17 mouse cellular contexts compared by ENCODE assay signal in genomic region chr14:41198037-41198730, GRCm38 (mm10). TPM values are rescaled to one million over a fixed set of nuclear protein-coding genes. Genes with fewer than 3 reads are reported as not detected.
DNase-seq lines count a peak whose midpoint lies in the region; ATAC-seq and TF ChIP-seq lines count a peak whose summit lies in the region.
"Had no signal": no experiment of that assay in that cellular context is flagged by ENCODE, and none has a peak within 500 bp of the region (broad histone marks: within the 10 kb centered on the region; RNA-seq: fewer than 3 reads in every experiment).

No protein-coding gene starts in this region.

- WGBS in kidney, embryonic 16.5 days = 50% methylated on average over 6 of the region's 6 CpGs
- WGBS in kidney, embryonic 15.5 days = 46% methylated on average over 6 of the region's 6 CpGs
- 45% methylated on average over 6 of the region's 6 CpGs for WGBS in stomach, embryonic 14.5 days
- whole genome bisulfite sequencing in stomach, postnatal 0 days = 44% methylated on average over 6 of the region's 6 CpGs
- 18% methylated on average over 6 of the region's 6 CpGs for WGBS in heart, embryonic 15.5 days
- WGBS in stomach, embryonic 16.5 days = 44% methylated on average over 6 of the region's 6 CpGs

- DNase-seq in stomach, postnatal 0 days (ENCODE audit: low spot score) = no peak
- no peak for DNase-seq in left cerebral cortex, postnatal 36 days (ENCODE audit: low spot score in 2 of 2)
- DNase-seq in yolk sac, embryonic 10.5 days (ENCODE audit: low spot score) = no peak
- DNase-seq: forebrain, postnatal 0 days; gastrocnemius, postnatal 36 days; kidney, adult 2 months; layer of hippocampus, adult 9-11 months had no signal

- no peak for TF ChIP-seq EP300 in stomach, postnatal 0 days (optimal IDR thresholded peaks at IDR 0.05)

- H3K9me3 ChIP-seq in kidney, embryonic 16.5 days (ENCODE audit: low read length) = no peaks in the 10 kb centered on the region
- no peaks in the 10 kb centered on the region for H3K9me3 ChIP-seq in kidney, embryonic 15.5 days (replicated peaks)
- H3K9me3 ChIP-seq in stomach, embryonic 14.5 days (ENCODE audit: control insufficient read depth, low read depth, low read length) = no peaks in the 10 kb centered on the region; the same call in 1 of the 2 replicates
- no peaks in the 10 kb centered on the region for H3K9me3 ChIP-seq in stomach, postnatal 0 days (ENCODE audit: control insufficient read depth, low read length)
- no peaks in the 10 kb centered on the region for H3K9me3 ChIP-seq in heart, embryonic 15.5 days (replicated peaks)
- H3K9me3 ChIP-seq in stomach, embryonic 16.5 days (replicated peaks; ENCODE audit: control insufficient read depth, low read length) = no peaks in the 10 kb centered on the region
- H3K9me3 ChIP-seq: hindbrain, embryonic 15.5 days had no signal

- peak; percentile 23; the same call in 1 of the 2 replicates for ATAC-seq in kidney, embryonic 16.5 days (ENCODE audit: low FRiP score, low TSS enrichment)
- no peak for ATAC-seq in kidney, embryonic 15.5 days (replicated peaks; ENCODE audit: low FRiP score)
- no peak for ATAC-seq in stomach, embryonic 14.5 days (ENCODE audit: insufficient number of reproducible peaks, insufficient read depth, low FRiP score, low read depth)
- ATAC-seq in stomach, postnatal 0 days (ENCODE audit: low FRiP score, low TSS enrichment) = no peak; the same call in 1 of the 2 replicates
- peak; percentile 79 for ATAC-seq in heart, embryonic 15.5 days (replicated peaks; ENCODE audit: insufficient number of reproducible peaks, insufficient read depth, low FRiP score, low read depth)
- ATAC-seq in stomach, embryonic 16.5 days (ENCODE audit: insufficient read depth, low FRiP score) = peak; percentile 66; the same call in 1 of the 2 replicates
- ATAC-seq: CD4-positive, CD25-positive, alpha-beta regulatory T cell, adult 4 months; forebrain, postnatal 0 days had no signal

- no peak for TF ChIP-seq CTCF in stomach, postnatal 0 days (IDR thresholded peaks at IDR 0.05; ENCODE audit: low read depth)

- H3K4me2 ChIP-seq in kidney, embryonic 16.5 days (replicated peaks; ENCODE audit: low read depth, low read length) = no peak overlapping the region
- H3K4me2 ChIP-seq in kidney, embryonic 15.5 days = no peak overlapping the region
- no peak overlapping the region for H3K4me2 ChIP-seq in stomach, embryonic 14.5 days (replicated peaks; ENCODE audit: low read depth, low read length)
- H3K4me2 ChIP-seq in stomach, postnatal 0 days (replicated peaks; ENCODE audit: low read depth) = no peak overlapping the region
- no peak overlapping the region for H3K4me2 ChIP-seq in heart, embryonic 15.5 days
- H3K4me2 ChIP-seq in stomach, embryonic 16.5 days (ENCODE audit: low read depth, low read length) = no peak overlapping the region
- H3K4me2 ChIP-seq: hindbrain, embryonic 15.5 days had no signal

- intact Hi-C loops in left cerebral cortex, postnatal 36 days (cut with DNase I) = no loop called here

- H3K9ac ChIP-seq in kidney, embryonic 16.5 days (replicated peaks; ENCODE audit: low read length) = no peak overlapping the region
- no peak overlapping the region for H3K9ac ChIP-seq in kidney, embryonic 15.5 days
- no peak overlapping the region for H3K9ac ChIP-seq in stomach, embryonic 14.5 days (replicated peaks; ENCODE audit: low read depth, low read length)
- H3K9ac ChIP-seq in stomach, postnatal 0 days (ENCODE audit: low read length) = no peak overlapping the region
- no peak overlapping the region for H3K9ac ChIP-seq in heart, embryonic 15.5 days
- no peak overlapping the region for H3K9ac ChIP-seq in stomach, embryonic 16.5 days (ENCODE audit: low read length)
- H3K9ac ChIP-seq: forebrain, postnatal 0 days; hindbrain, embryonic 15.5 days had no signal

- H3K36me3 ChIP-seq in kidney, embryonic 16.5 days (ENCODE audit: insufficient read depth, low read length) = no peaks in the 10 kb centered on the region
- H3K36me3 ChIP-seq in kidney, embryonic 15.5 days = no peaks in the 10 kb centered on the region
- no peaks in the 10 kb centered on the region for H3K36me3 ChIP-seq in stomach, embryonic 14.5 days (ENCODE audit: control insufficient read depth, insufficient read depth, low read length)
- no peaks in the 10 kb centered on the region for H3K36me3 ChIP-seq in stomach, postnatal 0 days (ENCODE audit: control insufficient read depth, insufficient read depth, low read length)
- H3K36me3 ChIP-seq in heart, embryonic 15.5 days = no peaks in the 10 kb centered on the region
- H3K36me3 ChIP-seq in stomach, embryonic 16.5 days (ENCODE audit: control insufficient read depth, insufficient read depth, low read length) = no peaks in the 10 kb centered on the region
- H3K36me3 ChIP-seq: hindbrain, embryonic 15.5 days; midbrain, embryonic 10.5 days had no signal

- H3K27me3 ChIP-seq in kidney, embryonic 16.5 days (ENCODE audit: insufficient read depth, low read length) = no peaks in the 10 kb centered on the region
- H3K27me3 ChIP-seq in kidney, embryonic 15.5 days = no peaks in the 10 kb centered on the region
- no peaks in the 10 kb centered on the region for H3K27me3 ChIP-seq in stomach, embryonic 14.5 days (ENCODE audit: control insufficient read depth, insufficient read depth, low read length)
- H3K27me3 ChIP-seq in stomach, postnatal 0 days (ENCODE audit: control insufficient read depth, insufficient read depth, low read length) = no peaks in the 10 kb centered on the region
- H3K27me3 ChIP-seq in heart, embryonic 15.5 days = no peaks in the 10 kb centered on the region
- no peaks in the 10 kb centered on the region for H3K27me3 ChIP-seq in stomach, embryonic 16.5 days (ENCODE audit: control insufficient read depth, insufficient read depth, low read length)
- H3K27me3 ChIP-seq: hindbrain, embryonic 15.5 days had no signal

- H3K27ac ChIP-seq in kidney, embryonic 16.5 days (ENCODE audit: low read length) = no peak overlapping the region
- H3K27ac ChIP-seq in kidney, embryonic 15.5 days = no peak overlapping the region
- peak overlapping the region; percentile 21; the same call in 1 of the 2 replicates for H3K27ac ChIP-seq in stomach, embryonic 14.5 days (ENCODE audit: low read length)
- no peak overlapping the region for H3K27ac ChIP-seq in stomach, postnatal 0 days (replicated peaks)
- peak overlapping the region; percentile 59 for H3K27ac ChIP-seq in heart, embryonic 15.5 days
- H3K27ac ChIP-seq in stomach, embryonic 16.5 days (ENCODE audit: low read length) = 0 out of 2 replicates have a peak overlapping the region, but pooled peaks have one; percentile 6
- H3K27ac ChIP-seq: hindbrain, embryonic 15.5 days; midbrain, embryonic 10.5 days had no signal

- H3K4me3 ChIP-seq in kidney, embryonic 16.5 days (ENCODE audit: low read length) = no peak overlapping the region
- H3K4me3 ChIP-seq in kidney, embryonic 15.5 days (replicated peaks) = no peak overlapping the region
- H3K4me3 ChIP-seq in stomach, embryonic 14.5 days (ENCODE audit: low read depth, low read length) = no peak overlapping the region
- H3K4me3 ChIP-seq in stomach, postnatal 0 days (ENCODE audit: low read depth, low read length) = no peak overlapping the region
- H3K4me3 ChIP-seq in heart, embryonic 15.5 days = no peak overlapping the region
- no peak overlapping the region for H3K4me3 ChIP-seq in stomach, embryonic 16.5 days (replicated peaks; ENCODE audit: low read length)
- H3K4me3 ChIP-seq: hindbrain, embryonic 15.5 days; midbrain, embryonic 10.5 days had no signal

- H3K4me1 ChIP-seq in kidney, embryonic 16.5 days (ENCODE audit: insufficient read depth, low read length) = no peaks in the 10 kb centered on the region
- no peaks in the 10 kb centered on the region for H3K4me1 ChIP-seq in kidney, embryonic 15.5 days
- H3K4me1 ChIP-seq in stomach, embryonic 14.5 days (ENCODE audit: control insufficient read depth, insufficient read depth, low read length) = no peaks in the 10 kb centered on the region
- H3K4me1 ChIP-seq in stomach, postnatal 0 days (replicated peaks; ENCODE audit: control insufficient read depth, insufficient read depth) = no peaks in the 10 kb centered on the region
- peaks cover 8% of the 10 kb centered on the region; the same call in 1 of the 2 replicates for H3K4me1 ChIP-seq in heart, embryonic 15.5 days (replicated peaks)
- no peaks in the 10 kb centered on the region for H3K4me1 ChIP-seq in stomach, embryonic 16.5 days (ENCODE audit: control insufficient read depth, insufficient read depth, low read length)
- H3K4me1 ChIP-seq: hindbrain, embryonic 15.5 days; midbrain, embryonic 10.5 days had no signal

RNA-seq across cellular contexts. Expression of gene Sftpd, which starts 13.2 kb away (rescaled TPM):
- polyA plus RNA-seq in kidney, embryonic 16.5 days (2015; fragmentation: Nextera tagmentation; extraction: Ambion mirVana) = 0.16 and 0.45 TPM in 2 replicates
- 0.46 TPM in 1 of 2 replicates, not detected in the other for polyA plus RNA-seq in kidney, embryonic 15.5 days (2015; fragmentation: Nextera tagmentation; extraction: Ambion mirVana)
- polyA plus RNA-seq in stomach, embryonic 14.5 days (2014; fragmentation: Nextera tagmentation; extraction: Ambion mirVana) = 0.27 TPM in 1 of 2 replicates, not detected in the other
- polyA plus RNA-seq in stomach, postnatal 0 days (2015; fragmentation: Nextera tagmentation; extraction: Ambion mirVana) = 4.9 TPM in 2 replicates
- 0.10 TPM in 1 of 2 replicates, not detected in the other for polyA plus RNA-seq in heart, embryonic 15.5 days (2015; fragmentation: Nextera tagmentation; extraction: Ambion mirVana)
- 0.19 and 0.24 TPM in 2 replicates for polyA plus RNA-seq in stomach, embryonic 16.5 days (2015; fragmentation: Nextera tagmentation; extraction: Ambion mirVana)
- total RNA-seq in left cerebral cortex, postnatal 36 days (2021) = not detected
- total RNA-seq: common myeloid progenitor, adult 5-6 weeks; forebrain, postnatal 0 days; gastrocnemius, postnatal 36 days had no signal
- polyA plus RNA-seq: CD4-positive, CD25-positive, alpha-beta regulatory T cell, adult 4 months; forebrain, postnatal 0 days; hindbrain, embryonic 15.5 days; kidney, adult 2 months; limb, embryonic 11.5 days; midbrain, embryonic 10.5 days had no signal

RNA-seq across cellular contexts. Expression of gene Mbl1, which starts 46.9 kb away (rescaled TPM):
- 0.19 TPM in 1 of 2 replicates, not detected in the other for polyA plus RNA-seq in kidney, embryonic 16.5 days (2015; fragmentation: Nextera tagmentation; extraction: Ambion mirVana)
- polyA plus RNA-seq in kidney, embryonic 15.5 days (2015; fragmentation: Nextera tagmentation; extraction: Ambion mirVana) = 0.24 and 0.26 TPM in 2 replicates
- polyA plus RNA-seq in stomach, embryonic 14.5 days (2014; fragmentation: Nextera tagmentation; extraction: Ambion mirVana) = not detected in 2 replicates
- 0.29 TPM in 1 of 2 replicates, not detected in the other for polyA plus RNA-seq in stomach, postnatal 0 days (2015; fragmentation: Nextera tagmentation; extraction: Ambion mirVana)
- 0.15 TPM in 1 of 2 replicates, not detected in the other for polyA plus RNA-seq in heart, embryonic 15.5 days (2015; fragmentation: Nextera tagmentation; extraction: Ambion mirVana)
- polyA plus RNA-seq in stomach, embryonic 16.5 days (2015; fragmentation: Nextera tagmentation; extraction: Ambion mirVana) = 1.7 and 2.2 TPM in 2 replicates
- total RNA-seq in left cerebral cortex, postnatal 36 days (2021) = not detected
- total RNA-seq: common myeloid progenitor, adult 5-6 weeks; forebrain, postnatal 0 days; gastrocnemius, postnatal 36 days had no signal
- polyA plus RNA-seq: CD4-positive, CD25-positive, alpha-beta regulatory T cell, adult 4 months; forebrain, postnatal 0 days; hindbrain, embryonic 15.5 days; limb, embryonic 11.5 days; midbrain, embryonic 10.5 days had no signal

Comparison
In these comparisons a context has a peak if more than half of its experiments do, and no peak if none do; other contexts are left out.
1. ATAC-seq: peak in kidney, embryonic 16.5 days (single experiment), heart, embryonic 15.5 days (single experiment) and stomach, embryonic 16.5 days (single experiment); none in kidney, embryonic 15.5 days (single experiment), stomach, embryonic 14.5 days (single experiment) and stomach, postnatal 0 days (single experiment).
2. H3K27ac ChIP-seq: peak in stomach, embryonic 14.5 days (single experiment), heart, embryonic 15.5 days (single experiment) and stomach, embryonic 16.5 days (single experiment); none in kidney, embryonic 16.5 days (single experiment), kidney, embryonic 15.5 days (single experiment) and stomach, postnatal 0 days (single experiment).